Mouse (Mus musculus) retina, adult 2 months (tissue): ENCODE measurements around the gene 6030408B16Rik.

Experiments used
- DNase-seq: peaks from one replicate; pipeline ENCODE4 v3.0.0-alpha.2; 2012; ENCODE audit warnings: low read depth, low spot score

Gene 6030408B16Rik

DNA sequence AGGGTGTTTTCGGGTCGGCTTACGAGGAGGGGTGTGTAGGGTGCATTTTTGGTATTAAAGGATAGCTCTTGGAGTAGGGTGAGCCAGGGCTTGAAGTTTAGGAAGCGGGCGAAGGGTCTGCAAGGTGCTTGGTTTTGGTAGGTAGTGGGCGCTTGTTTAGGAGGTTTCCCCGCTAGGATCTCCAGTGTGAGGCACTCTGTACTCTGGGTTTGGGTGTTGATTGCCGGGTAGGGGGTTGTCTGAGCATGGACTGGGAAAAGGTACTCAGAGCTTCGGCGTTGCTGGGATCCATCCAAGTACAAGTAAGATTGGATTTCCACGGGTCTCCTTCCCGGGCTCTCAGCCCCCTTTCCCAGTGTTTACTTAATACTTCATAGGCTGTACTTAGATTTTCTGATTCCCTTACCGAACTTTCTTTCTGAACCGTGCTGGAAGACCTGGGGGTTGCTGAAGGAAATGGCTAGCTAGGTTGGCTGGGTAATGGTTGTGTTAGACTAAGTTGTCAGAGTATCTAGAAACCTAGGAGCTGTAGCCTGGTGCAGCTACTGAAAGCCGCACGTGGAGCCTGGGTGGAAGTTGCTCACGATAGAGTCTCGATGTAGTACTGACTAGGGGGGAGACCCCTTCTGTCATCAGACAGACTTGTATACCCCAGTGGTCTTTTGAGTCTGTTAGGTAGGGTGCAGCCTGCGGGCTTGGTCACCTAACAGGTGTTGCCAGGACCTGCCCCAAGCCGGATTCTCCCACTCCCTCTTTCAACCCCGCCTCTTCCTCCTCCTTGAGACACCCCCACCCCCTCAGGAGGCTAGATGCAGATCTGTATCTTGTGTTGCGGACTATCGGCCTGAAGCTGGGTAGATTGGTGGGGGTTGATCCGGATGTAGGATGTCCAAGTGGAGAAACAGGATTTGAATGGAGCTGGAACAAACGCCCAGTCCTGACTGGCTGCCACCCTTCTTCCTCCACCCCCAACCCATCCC, 25.7 kb upstream of the 6030408B16Rik start:
- no peak for DNase-seq

- DNase-seq, result no peak
Observed at GRCm38 (mm10) chr15:101270101-101270820, 22.8 kb upstream of the 6030408B16Rik start.

DNA sequence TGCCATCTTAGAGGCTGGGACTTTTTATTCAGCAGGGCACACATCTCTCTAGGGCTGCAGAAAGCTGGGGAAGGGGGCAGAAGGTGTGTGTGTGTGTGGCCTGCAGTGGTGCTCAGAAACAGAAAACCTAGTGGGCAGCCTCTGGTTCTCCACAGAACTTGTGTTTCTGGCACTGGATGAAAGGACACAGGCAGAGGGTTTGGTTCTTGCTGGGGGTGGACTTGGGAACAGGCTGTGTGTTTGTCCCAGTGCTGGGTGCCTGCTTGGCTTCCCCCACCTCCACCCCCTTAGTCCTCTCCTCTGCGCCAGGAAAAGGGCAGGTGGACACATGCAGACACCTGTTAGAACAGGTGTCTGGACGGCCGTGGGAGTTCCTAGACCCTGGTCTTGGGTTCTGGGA, 21.9 kb upstream of the 6030408B16Rik start:
- DNase-seq, result no peak

DNA sequence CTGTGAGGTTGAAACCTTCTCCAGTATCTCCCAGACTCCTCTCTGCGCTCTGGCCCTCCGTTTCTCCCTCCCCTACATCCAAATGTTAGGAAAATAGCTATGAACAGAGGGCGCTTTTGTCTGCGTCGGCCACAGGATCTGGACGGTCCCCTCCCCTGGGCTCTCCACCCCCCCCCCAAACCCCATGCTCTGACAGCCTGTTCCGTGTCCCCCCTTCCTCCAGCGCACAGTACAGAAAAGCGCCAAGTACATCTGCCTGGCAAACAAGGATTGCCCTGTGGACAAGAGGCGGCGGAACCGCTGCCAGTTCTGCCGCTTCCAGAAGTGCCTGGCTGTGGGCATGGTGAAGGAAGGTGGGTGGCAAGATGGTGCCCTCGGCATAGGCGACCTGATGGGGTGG, 21.5 kb upstream of the 6030408B16Rik start:
- DNase-seq, result no peak

DNA sequence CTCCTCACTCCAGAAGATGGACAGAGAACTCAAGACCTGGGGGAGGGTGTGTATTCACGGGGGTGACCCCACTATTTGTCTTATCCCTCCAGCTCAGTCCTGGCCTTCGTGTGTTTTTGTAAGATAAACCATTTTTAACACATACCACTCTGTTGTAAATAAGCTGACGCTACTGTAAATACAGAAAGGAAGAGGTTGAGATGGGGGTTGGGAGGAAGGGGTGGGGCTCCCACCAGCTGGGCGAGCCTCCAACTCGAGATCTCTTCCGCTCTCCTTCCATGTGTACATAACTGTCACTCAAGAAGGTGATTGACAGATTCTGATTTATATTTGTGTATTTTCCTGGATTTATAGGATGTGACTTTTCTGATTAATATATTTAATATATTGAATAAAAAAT, 18.6 kb upstream of the 6030408B16Rik start:
- DNase-seq, result no peak

DNA sequence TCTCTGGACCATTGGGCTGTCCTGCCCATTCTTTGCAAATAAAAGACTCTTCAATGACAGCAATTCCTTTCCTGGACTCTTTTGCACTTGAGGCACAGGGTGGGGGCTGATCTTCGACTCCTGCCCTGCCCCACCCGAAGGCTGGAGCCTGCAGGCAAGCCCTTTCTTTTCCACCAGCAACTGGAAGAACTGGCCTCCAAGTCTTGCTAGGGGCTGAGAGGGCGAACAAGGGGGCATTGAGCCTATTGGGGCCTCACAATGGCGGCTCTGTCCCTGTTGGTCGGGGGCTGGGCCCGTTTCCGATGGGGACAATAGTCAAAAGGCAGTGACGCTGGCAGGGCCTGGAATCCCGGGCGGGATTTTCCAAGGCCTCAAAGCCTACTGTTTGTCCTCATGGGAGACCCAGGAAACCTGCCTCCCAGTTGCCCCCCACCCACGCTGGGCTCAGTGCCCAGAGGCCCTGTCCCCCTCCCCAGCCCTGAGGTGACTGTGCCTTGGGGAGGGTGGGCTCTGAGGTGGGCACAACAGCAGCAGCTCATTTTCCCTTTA, 15.6 kb upstream of the 6030408B16Rik start:
- DNase-seq, result no peak

- DNase-seq, result no peak
Observed at GRCm38 (mm10) chr15:101278589-101278988, 14.4 kb upstream of the 6030408B16Rik start.

DNA sequence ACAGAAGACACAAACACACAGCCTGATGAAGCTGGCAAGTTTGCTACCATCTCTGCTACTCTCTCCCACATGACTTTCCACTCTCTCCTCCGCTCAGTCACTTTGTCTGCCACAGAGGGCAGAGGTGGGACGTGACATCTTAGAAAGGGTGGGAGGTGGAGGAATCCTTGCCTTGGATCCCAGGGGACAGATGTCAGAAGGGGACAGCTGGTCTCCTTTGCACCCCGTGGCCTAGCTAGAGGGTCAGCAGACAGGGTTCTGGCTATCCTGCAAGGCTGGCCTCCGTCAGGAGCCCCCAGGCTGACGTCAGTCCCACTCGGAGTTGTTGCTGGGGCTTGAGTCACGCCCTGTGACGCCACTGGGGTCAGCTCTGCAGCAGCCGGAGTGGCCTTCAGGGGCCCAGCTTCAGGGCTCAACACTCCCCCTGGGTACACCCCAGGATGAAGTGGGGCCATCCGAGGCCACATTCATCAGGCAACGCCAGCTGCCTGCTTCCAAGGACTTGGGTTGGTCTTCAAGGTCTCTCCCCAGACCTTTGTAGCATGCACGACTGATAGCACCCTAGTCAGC, 13.5 kb upstream of the 6030408B16Rik start:
- DNase-seq, result no peak

DNA sequence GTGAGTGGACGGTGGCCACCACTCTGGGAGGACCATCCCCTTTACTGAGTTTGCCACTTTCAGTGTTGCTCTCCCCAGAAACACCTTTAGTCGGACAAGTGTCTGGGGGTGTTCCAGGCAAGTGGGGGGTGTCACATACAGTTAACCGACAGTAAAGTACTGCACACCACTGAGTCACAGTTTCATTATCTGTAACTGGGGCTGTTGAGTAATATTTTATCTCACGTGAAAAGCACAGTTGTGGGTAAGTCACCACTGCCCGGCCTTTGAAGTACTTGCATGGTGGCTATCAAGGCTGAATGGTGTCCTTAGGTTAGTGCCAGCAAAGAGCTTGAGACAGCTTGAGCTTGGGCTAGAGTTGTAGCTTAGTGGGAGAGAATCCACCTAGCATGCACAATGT, 10.5 kb upstream of the 6030408B16Rik start:
- DNase-seq, result no peak

- peak; percentile 73 for DNase-seq
Observed at GRCm38 (mm10) chr15:101283183-101283910, 9.7 kb upstream of the 6030408B16Rik start.

DNA sequence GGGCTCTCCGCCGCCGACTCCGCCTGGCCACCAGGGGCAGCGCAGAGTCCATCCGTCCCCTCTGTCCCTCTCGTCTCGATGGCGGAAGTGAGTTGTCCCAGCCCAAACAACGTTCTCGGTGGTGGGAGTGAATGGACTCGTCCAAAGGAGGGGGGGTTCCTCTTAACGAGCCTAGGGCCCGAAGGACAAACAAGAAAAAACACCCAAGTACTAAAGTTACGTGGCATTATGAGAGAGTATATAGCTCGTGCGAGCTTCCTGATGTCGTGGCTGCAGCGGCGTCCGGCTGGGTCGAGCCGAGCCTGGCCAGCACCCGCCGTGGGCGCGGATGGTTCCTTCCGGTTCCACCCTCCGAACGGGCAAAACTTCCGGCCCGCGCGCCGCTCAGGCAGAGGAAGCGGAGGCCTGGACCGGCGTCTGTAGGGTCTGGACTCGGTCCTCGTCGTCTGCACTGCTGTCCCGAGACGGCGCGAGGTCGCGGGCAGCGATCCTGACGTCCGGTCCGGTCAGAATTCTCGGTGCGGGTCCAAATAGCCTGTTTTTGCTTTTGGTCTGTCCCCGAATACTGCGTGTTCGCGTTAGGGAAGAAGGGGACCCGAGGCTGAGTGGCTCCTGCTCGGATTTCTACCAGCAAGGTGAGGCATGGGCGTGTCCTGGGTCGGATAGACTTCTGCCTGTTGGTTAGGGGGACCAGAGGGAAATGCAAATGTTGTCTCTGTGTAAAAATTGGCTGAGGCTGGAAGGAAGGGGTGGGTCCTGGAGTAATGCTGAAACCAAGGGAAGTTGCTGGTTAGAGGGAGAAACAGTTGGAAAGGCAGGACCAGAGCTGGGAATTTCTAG, 8.9 kb upstream of the 6030408B16Rik start, which contains the start of gene Atg101:
Gene Atg101 (plus strand): TSS at position 362 of the 840 bp plus-strand sequence.
- DNase-seq, result peak; percentile 91

DNA sequence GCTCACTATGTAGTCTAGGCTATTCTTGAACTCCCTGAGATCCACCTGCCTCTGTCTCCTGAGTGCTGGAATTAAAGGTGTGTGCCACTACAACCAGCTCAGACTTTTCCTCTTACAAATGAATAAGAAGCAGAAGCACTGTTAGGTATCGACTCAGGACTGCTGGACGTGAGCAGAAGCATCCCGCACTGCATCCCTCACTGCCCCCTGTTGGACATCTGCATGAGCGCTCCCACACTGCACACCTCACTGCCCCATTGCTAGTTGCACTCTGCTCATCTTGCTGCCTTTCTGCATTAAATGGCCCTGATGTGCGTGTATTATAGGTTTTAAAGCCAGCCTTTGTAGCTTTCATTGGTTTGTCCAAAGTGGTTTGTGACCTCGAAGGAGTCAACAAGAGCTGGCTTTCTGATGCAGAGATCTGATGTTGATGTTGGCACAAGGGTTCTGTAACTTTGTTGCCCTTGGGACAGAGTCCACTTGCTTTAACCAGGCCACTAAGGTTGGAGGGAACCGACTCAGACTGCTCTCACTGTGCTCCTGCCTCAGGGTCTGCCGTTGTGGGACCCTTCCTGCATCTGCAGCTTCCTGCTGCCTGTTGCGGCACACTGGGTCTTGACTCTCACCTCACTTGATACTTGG, 6.8 kb upstream of the 6030408B16Rik start:
- no peak for DNase-seq

- no peak for DNase-seq
Observed at GRCm38 (mm10) chr15:101287361-101287760, 5.7 kb upstream of the 6030408B16Rik start.

- DNase-seq, result no peak
Observed at GRCm38 (mm10) chr15:101290354-101290753, 2.7 kb upstream of the 6030408B16Rik start.

DNA sequence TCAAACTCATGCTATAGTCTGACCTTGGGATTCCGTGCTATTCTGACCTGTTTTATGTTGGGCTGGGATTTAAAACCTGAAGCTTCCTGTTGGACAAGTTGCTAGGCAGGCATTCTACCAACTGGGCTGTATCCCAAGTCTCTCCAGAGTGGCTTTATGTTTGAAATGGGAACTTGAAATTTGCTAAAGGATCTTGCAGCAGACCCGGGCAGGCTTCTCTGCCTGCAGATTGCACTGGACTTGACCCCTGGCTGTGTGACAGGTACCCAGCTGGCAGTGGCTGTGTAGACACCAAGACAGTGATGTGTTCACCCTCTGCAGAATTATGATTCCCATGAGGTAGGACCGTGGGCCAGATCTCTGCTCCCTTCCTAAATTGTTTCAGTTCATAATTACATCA, 1.0 kb upstream of the 6030408B16Rik start:
- DNase-seq, result no peak

GRCm38 (mm10) chr15:101294028-101294894, 1.2 kb downstream of the 6030408B16Rik start:
- no peak for DNase-seq

DNA sequence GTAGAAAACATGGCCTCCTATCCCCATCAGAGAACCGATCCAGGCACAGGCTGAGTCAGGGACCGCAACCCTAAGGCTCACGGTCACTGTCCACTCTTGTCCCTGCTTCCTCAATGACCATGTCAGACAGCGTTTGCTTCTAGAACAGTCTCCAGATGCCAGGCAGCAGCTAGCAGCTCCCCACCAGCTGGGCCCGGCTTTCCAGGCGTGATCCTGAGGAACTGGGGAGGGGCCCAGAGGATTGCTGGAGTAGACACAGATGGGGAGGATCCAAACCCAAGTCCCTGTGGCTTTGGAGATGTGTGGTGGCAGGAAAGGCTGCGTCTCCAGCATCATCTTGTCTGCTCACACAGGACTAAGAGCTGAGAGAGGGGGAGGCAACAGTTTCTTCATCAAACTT, 2.1 kb downstream of the 6030408B16Rik start:
- DNase-seq, result no peak

DNA sequence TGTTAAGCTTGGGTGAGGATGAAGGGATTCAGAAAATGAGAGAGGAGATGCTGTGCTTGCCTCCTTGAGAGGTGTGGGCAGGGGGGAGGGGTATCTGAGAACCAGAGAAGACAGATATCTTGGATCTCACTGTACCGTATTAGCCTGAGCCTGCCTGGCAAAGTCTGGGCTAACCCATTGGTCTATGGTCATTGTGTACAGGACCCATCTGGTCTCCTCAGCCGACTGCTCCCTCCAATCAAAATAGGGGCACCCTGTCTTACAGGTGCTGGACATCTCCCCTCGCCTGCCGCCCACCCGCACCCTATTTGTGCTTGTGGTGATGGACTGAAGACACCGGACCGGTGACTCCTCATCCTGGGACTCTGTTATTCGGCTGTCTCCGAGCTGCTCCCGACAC, 2.6 kb downstream of the 6030408B16Rik start:
- no peak for DNase-seq

- no peak for DNase-seq
Observed at GRCm38 (mm10) chr15:101296091-101296490, 3.1 kb downstream of the 6030408B16Rik start.
